Mouse (Mus musculus): Measurements from ENCODE around the gene Edf1. TPM values are rescaled to one million over a fixed set of nuclear protein-coding genes. Genes with fewer than 3 reads are reported as not detected.

The Edf1 gene
- polyA plus RNA-seq, 1 experiment from 2014 or later: 387 TPM

Other genes starting within 250 kb of the Edf1 start
- 17.5 and 19.0 TPM in 2 replicates for gene Grin1, start 238.7 kb upstream of the Edf1 start, polyA plus RNA-seq (2015; fragmentation: Nextera tagmentation; extraction: Ambion mirVana)
- 60.0 and 66.4 TPM in 2 replicates for gene Man1b1, start 225.5 kb upstream of the Edf1 start, polyA plus RNA-seq (2015; fragmentation: Nextera tagmentation; extraction: Ambion mirVana)
- gene Dpp7, start 201.5 kb upstream of the Edf1 start, polyA plus RNA-seq (2015; fragmentation: Nextera tagmentation; extraction: Ambion mirVana): 19.9 and 23.7 TPM in 2 replicates
- gene Uap1l1, start 192.2 kb upstream of the Edf1 start, polyA plus RNA-seq (2015; fragmentation: Nextera tagmentation; extraction: Ambion mirVana): 3.9 and 4.4 TPM in 2 replicates
- gene Sapcd2, start 185.5 kb upstream of the Edf1 start, polyA plus RNA-seq (2015; fragmentation: Nextera tagmentation; extraction: Ambion mirVana): 23.1 and 25.5 TPM in 2 replicates
- gene Entpd2, start 162.0 kb upstream of the Edf1 start, polyA plus RNA-seq (2015; fragmentation: Nextera tagmentation; extraction: Ambion mirVana): 0.62 and 1.0 TPM in 2 replicates
- gene Npdc1, start 158.5 kb upstream of the Edf1 start, polyA plus RNA-seq (2015; fragmentation: Nextera tagmentation; extraction: Ambion mirVana): 380 and 389 TPM in 2 replicates
- 0.49 TPM in 1 of 2 replicates, not detected in the other for gene Fut7, start 134.6 kb upstream of the Edf1 start, polyA plus RNA-seq (2015; fragmentation: Nextera tagmentation; extraction: Ambion mirVana)
- 10.2 and 11.1 TPM in 2 replicates for gene Abca2, start 129.1 kb upstream of the Edf1 start, polyA plus RNA-seq (2015; fragmentation: Nextera tagmentation; extraction: Ambion mirVana)
- gene Clic3, start 101.0 kb upstream of the Edf1 start, polyA plus RNA-seq (2015; fragmentation: Nextera tagmentation; extraction: Ambion mirVana): 2.7 and 4.0 TPM in 2 replicates
- 85.7 and 92.1 TPM in 2 replicates for gene Paxx, start 96.8 kb upstream of the Edf1 start, polyA plus RNA-seq (2015; fragmentation: Nextera tagmentation; extraction: Ambion mirVana)
- gene Ptgds, start 87.8 kb upstream of the Edf1 start, polyA plus RNA-seq (2015; fragmentation: Nextera tagmentation; extraction: Ambion mirVana): 48.6 and 80.5 TPM in 2 replicates
- not detected in 2 replicates for gene Lcn12, start 63.9 kb upstream of the Edf1 start, polyA plus RNA-seq (2015; fragmentation: Nextera tagmentation; extraction: Ambion mirVana)
- gene Fbxw5, start 57.1 kb upstream of the Edf1 start, polyA plus RNA-seq (2015; fragmentation: Nextera tagmentation; extraction: Ambion mirVana): 120 and 122 TPM in 2 replicates
- 5.6 and 7.2 TPM in 2 replicates for gene C8g, start 56.1 kb upstream of the Edf1 start, polyA plus RNA-seq (2015; fragmentation: Nextera tagmentation; extraction: Ambion mirVana)
- 22.9 and 24.1 TPM in 2 replicates for gene Traf2, start 10.9 kb upstream of the Edf1 start, polyA plus RNA-seq (2015; fragmentation: Nextera tagmentation; extraction: Ambion mirVana)
- gene Mamdc4, start 17.0 kb downstream of the Edf1 start, polyA plus RNA-seq (2015; fragmentation: Nextera tagmentation; extraction: Ambion mirVana): 3.2 and 6.8 TPM in 2 replicates
- 190 and 193 TPM in 2 replicates for gene Phpt1, start 17.4 kb downstream of the Edf1 start, polyA plus RNA-seq (2015; fragmentation: Nextera tagmentation; extraction: Ambion mirVana)
- 3.5 and 5.7 TPM in 2 replicates for gene Ajm1, start 23.9 kb downstream of the Edf1 start, polyA plus RNA-seq (2015; fragmentation: Nextera tagmentation; extraction: Ambion mirVana)
- gene Rabl6, start 50.7 kb downstream of the Edf1 start, polyA plus RNA-seq (2015; fragmentation: Nextera tagmentation; extraction: Ambion mirVana): 67.2 and 75.9 TPM in 2 replicates
- 0.24 and 0.47 TPM in 2 replicates for gene Ccdc183, start 59.8 kb downstream of the Edf1 start, polyA plus RNA-seq (2015; fragmentation: Nextera tagmentation; extraction: Ambion mirVana)
- 27.5 and 32.3 TPM in 2 replicates for gene Tmem141, start 64.2 kb downstream of the Edf1 start, polyA plus RNA-seq (2015; fragmentation: Nextera tagmentation; extraction: Ambion mirVana)
- 1.1 and 1.8 TPM in 2 replicates for gene Fcna, start 70.2 kb downstream of the Edf1 start, polyA plus RNA-seq (2015; fragmentation: Nextera tagmentation; extraction: Ambion mirVana)
- gene Lcn8, start 95.3 kb downstream of the Edf1 start, polyA plus RNA-seq (2015; fragmentation: Nextera tagmentation; extraction: Ambion mirVana): not detected in 2 replicates
- gene Lcn5, start 100.1 kb downstream of the Edf1 start, polyA plus RNA-seq (2015; fragmentation: Nextera tagmentation; extraction: Ambion mirVana): not detected in 2 replicates
- not detected in 2 replicates for gene Lcn6, start 118.9 kb downstream of the Edf1 start, polyA plus RNA-seq (2015; fragmentation: Nextera tagmentation; extraction: Ambion mirVana)
- not detected in 2 replicates for gene Lcn10, start 124.9 kb downstream of the Edf1 start, polyA plus RNA-seq (2015; fragmentation: Nextera tagmentation; extraction: Ambion mirVana)
- gene Obp2a, start 142.2 kb downstream of the Edf1 start, polyA plus RNA-seq (2015; fragmentation: Nextera tagmentation; extraction: Ambion mirVana): not detected in 2 replicates
- gene Bmyc, start 148.9 kb downstream of the Edf1 start, polyA plus RNA-seq (2015; fragmentation: Nextera tagmentation; extraction: Ambion mirVana): 98.4 and 100 TPM in 2 replicates
- gene Obp2b, start 179.2 kb downstream of the Edf1 start, polyA plus RNA-seq (2015; fragmentation: Nextera tagmentation; extraction: Ambion mirVana): not detected in 2 replicates
- not detected in 2 replicates for gene Lcn3, start 207.7 kb downstream of the Edf1 start, polyA plus RNA-seq (2015; fragmentation: Nextera tagmentation; extraction: Ambion mirVana)
- gene Lcn11, start 219.2 kb downstream of the Edf1 start, polyA plus RNA-seq (2015; fragmentation: Nextera tagmentation; extraction: Ambion mirVana): not detected in 2 replicates
- gene Gm13539, start 224.4 kb downstream of the Edf1 start, polyA plus RNA-seq (2015; fragmentation: Nextera tagmentation; extraction: Ambion mirVana): not detected in 2 replicates